Mouse (Mus musculus) yolk sac, embryonic 10.5 days (tissue): ENCODE measurements around the gene Psma3.

Source experiments
- DNase-seq: peaks from one replicate; pipeline ENCODE4 v3.0.0-alpha.2; 2017; ENCODE audit warnings: low spot score

The Psma3 gene

DNA sequence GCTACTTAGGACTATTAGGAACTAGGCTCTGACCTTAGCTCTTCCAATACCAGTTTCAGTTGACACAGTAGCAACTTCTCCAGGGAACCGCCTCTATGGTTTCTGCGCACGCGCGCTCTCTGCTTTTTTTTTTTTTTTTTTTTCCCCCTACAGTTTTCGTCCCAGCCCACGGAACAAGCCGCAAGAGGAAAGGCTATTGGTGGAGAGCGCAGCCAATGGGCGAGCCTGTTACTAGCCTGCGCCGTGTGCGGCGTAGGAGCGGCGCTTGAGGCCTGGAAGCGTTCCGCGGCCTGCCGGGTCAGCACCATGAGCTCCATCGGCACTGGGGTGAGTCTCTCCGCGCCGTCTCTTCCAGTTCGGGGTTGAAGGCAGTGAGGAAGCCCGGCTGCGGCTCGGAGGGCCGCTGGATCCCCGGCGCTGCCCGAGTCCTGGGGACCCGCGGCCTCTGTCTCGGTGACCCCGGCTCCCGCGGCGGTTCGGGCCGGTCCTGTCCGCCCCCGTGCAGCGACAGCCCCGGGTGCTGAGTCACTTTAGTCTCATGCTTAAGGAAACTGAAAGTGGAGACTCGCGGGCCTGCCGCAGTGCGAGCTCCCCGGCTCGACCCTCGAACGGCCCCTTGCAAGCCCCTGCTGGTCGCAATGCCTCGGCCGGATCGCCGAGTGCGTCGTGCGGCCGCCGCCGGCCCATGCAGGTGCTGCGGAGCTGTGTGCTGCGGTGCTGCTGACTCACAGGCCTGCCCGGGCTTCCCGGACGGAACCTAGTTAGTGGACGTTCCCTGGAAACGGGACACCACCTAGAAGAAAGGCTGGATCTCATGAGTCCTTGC, at the start of gene Psma3:
Psma3 (plus strand) TSS at position 181 of the 826 bp plus-strand sequence.
- DNase-seq = peak; percentile 92

DNA sequence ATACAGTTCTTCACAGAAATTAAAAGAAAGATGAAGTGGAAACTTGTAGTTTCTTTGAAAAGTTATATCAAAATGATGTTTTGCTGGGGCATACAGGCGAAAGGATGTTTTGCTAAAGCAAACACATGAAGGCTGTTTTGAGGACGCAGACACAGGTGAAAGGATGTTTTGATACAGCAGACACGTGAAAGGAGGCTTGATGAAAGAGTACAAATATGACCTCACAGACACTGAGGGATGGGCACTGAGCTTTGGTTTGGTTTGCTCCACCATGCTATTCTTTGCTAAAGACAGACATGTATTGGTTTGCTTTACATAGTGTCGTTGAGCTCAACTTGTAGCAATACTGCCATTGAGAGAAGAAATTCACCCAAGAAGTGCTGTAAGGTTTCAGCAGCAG, 44.6 kb upstream of the Psma3 start:
- DNase-seq = no peak

DNA sequence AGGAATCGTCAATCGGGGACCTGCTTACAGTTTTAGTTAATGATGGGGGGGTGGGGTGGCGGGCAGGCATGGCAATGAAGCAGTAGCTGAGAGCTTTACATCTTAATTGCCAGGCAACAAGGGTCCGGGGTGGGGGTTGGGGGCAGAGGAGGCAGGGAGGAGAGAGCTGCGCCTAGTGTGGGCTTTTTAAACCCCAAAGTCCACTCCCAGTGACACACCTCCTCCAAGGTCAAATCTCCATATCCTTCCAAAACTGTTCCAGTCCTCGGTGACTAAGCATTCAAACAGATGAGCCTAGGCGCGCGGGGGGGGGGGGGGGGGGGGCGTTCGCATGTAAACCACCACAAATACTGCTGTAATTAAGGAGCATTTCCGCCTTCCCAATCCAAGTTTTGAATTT, 37.3 kb upstream of the Psma3 start:
- no peak for DNase-seq

DNA sequence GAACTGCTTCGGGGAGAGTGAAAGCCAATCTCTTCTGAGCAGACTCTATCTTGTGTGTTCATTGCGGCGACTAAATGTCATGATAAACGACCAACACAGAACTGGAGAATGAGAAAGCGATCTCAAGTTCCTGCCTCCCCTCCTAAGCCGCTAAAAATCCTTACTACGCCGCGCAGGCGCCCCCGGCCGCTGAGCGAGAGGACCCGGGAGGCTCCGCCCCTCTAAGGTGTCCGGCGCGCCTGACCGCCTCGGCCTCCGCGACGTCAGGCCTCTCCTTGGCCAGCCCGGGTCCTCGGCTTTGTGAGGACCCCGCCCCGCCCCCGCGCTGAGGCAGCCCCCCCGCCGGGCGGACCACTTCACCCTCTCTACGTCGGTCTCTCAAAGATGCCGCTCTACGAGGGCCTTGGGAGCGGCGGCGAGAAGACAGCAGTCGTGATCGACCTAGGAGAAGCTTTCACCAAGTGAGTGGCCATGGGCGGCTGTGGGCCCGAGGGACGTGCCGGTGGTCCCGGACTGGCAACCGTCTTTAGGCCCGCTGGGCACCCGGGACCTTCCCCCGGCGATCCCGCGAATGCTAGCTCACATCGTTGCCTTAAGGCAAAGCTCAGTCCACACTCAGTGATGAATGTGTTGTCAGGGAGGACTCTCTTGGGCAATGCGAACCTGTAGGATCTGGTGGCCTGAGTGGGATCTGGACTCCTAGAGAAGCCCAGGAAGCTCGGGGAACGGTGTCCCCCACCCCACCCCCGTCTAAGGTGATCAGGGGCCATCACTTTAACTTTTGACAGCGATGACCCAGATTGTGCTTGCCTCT, 36.6 kb upstream of the Psma3 start, which contains the start of gene Actr10:
Actr10 (plus strand) TSS at position 287 of the 814 bp plus-strand sequence.
- DNase-seq = peak; percentile 90

DNA sequence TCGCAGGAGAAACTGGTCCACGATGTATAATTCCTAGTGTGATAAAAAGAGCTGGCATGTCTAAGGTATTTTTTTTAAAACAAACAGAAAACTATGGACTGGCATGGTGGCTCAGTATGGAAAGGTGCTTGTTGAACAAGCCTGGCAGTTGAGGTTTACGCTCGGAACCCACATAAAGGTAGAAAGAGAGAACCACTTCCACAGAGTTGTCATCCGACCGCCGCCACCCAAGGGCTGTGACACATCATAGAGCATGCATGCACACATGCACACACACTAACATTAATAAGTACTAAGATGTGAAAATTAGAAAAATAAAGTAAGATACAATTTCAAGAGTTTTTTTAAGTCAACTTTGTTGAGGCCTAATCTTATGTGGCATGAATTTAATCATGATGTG, 33.6 kb upstream of the Psma3 start:
- no peak for DNase-seq

DNA sequence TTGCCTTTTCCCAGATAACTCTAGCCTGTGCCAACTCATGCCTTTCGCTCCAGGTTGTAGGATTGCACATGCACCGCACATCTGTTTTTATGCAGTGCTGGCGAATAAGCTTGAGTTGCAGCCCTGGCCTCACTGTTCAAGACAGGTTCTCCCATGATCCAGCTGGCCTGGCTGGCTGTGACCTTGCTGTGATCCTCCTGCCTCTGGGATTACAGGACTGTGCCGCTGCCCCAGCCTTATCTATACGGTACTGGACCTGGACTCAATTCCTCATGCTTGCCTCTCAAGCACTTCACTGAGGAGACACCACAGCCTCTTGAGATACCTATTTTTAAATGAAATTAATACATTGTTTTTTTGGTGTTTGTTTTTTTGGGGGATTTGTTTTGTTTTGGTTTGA, 30.2 kb upstream of the Psma3 start:
- no peak for DNase-seq

DNA sequence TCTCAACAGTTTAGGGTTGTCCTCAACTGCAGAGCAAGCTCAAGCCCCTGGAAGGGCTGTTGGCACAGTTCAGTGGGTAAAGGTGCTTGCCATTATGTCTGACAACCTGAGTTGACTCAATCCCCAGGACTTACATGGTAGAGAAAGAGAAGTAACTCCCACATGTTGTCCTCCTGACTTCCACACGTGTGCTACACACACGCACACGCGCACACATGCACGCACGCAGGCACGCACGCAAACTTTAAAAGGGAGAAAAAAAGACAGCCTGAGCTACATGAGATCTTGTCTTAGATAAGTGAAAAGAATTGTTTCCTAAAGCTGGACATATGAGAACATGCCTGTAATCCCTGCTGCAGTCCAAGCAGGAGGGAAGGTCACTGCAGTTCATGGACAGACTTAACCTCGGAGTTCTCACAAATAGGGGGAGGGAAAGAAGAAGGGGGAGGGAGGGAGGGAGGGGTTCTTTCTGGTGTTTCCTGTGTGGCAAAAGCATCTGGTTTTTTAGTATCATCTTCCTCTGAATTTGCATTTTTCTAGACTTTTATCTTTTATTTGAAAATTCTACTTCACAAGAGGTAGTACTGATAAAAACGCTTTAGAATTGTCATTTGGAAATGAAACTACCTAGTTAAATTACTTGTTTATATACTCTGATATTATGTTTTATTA, 27.7 kb upstream of the Psma3 start:
- DNase-seq = no peak

DNA sequence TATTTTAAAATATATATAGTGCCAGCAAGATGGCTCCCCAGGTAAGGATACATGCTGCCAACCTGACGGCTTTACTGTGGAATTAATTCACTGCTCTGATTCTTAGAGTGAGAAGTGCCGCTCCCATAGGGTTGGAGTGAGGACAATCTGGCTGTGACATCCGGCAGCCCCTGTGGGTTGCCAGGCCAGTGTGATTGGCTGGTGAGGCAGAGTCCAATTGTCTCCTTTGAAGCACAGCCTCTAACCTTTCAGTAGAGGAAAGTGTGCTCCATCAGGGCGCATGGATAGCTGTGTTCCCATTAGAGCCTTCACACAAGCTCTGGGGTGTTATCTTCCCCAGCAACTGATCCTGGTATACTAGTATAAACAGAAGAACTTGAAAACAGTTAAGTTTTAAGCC, 15.8 kb upstream of the Psma3 start:
- DNase-seq = no peak

DNA sequence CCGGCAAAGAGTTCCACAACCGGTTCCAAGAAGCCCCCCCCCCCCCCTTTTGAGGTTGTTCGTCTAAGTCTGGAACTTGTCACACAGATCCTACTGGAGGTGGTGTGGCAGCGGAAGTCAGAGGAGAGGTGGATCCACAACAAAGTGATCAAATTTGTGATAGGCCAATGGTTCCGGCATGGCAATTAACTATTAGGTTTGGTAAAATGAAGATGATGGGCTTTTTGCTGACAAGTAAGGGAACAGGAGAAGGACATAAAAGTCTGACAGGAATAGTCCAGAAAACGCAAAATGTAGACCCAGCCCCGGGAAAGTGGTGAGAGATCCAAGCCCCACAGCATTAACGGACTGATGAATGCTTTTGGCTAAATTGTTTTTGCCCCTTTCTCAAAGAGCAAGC, 6.8 kb upstream of the Psma3 start:
- no peak for DNase-seq

DNA sequence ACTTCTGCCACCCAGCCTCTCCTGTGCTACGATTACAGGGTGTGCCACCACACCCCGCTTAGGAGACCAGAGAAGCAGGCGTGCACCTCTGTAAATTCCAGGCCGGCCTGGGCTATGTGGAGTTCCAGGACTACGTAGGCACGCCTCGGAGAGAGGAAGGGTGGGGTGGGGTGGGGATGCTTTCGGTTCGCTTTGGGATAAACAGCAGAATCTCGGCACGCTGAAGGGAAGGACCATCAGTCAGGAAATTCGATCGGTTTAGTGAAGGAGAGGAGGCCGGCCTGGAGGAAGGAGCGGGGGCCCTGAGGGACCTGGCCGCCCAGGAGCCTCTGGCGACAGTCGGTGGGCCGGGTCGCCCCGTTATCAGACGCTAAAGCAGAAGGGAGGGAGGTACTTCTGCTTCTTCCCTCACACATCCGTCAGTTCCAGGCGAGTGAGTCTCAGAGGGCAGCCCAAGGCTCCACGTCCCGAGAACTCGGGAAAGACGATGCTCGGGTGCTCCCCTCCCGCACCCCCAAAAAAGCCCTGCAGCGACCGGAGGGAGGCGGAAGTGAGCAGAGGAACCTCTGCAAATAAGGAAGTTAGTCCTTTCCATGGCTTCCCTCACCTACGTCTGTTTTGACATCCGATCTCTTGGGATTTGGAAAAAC, 6.2 kb upstream of the Psma3 start:
- DNase-seq = peak; percentile 86

DNA sequence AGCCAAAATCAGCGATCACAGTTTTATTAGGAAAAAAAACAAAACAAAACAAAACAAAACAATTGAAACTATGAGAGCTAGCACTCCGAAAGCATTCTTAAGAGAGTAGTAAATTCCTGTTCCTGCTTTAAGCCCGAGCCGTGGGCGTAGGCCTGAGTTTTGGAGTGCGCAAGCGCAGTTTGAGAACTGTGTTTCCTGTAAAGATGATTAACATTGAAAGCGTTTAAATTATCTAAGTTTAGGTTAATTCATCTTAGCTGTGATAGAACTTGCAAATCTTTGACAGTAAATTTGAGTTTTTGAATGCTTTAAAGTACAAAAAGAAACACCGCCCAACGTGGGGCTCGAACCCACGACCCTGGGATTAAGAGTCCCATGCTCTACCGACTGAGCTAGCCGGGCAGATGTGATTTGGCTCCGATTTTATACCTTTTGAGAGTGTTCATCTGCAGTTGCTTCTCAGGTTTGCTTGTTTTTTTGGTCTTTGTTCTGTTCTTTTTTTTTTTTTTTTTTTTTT, 5.6 kb upstream of the Psma3 start:
- DNase-seq = peak; percentile 87

DNA sequence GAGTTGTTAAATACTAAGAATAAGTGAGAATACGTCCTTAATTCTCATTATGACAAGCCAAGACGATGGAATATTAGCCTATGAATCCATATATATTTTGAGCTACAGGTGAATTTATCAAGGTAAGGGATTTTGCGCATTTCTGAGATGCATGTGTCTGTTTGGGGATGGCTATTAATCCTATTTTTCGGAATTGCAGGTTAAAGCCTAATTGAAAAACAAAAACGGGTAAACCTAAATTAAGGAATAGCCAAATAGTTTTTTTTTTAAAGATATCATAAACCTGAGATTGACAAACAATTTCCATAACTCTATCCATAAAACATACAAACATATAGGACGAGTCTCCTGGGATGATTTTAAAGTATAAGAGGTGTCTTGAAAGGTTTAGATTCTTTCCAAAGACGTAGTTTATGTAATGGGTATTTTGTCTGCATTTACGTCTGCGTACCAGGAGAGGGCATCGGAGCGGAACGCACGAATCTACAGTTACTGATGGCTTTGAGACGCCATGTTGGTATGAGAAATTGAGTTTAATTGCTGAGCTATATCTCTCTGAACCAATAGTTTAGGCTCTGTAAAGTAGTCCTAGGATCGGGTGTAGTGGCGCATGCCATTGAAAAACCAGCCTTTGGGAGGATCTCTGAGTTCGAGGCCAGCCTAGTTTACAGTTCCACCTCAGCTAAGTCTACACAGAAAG, 4.8 kb upstream of the Psma3 start:
- DNase-seq = peak; percentile 50

DNA sequence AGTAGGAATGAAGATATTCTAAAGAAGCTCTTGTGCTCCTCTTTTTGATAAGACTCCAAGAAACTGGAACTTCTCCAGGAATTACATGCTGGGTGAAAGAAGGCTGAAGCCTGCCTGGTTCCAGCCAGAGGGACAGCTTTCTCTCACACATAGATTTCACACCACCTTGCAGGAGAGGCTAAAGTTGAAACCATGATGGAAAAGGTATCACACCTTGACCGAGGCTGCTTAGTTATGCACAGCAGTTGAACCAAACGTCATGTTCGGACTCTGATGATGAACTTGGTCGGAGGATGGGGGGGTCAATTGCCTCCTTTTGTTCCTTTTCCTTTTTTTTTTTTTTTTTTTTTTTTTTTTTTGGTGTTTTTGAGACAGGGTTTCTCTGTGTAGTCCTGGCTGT, 590 bp upstream of the Psma3 start:
- no peak for DNase-seq

DNA sequence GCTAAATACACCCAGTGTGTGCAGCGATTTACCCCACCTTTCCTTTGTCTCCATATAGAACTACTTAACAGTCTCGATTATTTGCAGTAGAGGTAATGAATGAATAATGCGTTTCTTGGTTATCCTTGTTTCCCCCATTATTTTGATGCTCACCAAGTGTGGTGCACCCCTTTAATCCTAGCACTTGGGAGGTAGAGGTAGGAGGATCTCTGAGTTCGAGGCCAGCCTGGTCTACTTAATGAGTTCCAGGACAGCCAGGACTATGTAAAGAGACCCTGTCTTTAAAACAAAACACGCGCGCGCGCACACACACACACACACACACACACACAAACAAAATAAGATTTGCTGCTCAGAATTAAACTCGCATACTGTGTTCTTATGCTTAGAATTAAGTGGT, 985 bp downstream of the Psma3 start:
- no peak for DNase-seq

DNA sequence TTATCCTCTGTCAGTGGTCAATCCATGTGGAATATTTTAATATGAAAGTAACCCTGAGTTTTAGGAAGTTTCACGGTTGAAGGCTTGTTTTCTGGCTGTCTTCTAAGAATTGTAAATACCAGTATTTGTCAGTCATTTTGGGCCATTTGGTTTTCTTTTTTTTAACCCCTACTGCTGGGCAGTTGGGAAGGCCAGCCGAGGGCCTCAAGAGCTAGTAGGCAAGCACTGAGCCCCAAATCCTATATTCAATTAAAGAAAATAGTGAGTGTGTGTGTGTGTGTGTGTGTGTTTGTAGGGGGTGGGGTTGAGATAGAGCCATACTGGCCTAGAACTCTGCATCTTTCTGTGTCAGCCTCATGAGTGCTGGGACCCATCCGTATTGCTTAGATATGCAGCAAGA, 1.5 kb downstream of the Psma3 start:
- no peak for DNase-seq

DNA sequence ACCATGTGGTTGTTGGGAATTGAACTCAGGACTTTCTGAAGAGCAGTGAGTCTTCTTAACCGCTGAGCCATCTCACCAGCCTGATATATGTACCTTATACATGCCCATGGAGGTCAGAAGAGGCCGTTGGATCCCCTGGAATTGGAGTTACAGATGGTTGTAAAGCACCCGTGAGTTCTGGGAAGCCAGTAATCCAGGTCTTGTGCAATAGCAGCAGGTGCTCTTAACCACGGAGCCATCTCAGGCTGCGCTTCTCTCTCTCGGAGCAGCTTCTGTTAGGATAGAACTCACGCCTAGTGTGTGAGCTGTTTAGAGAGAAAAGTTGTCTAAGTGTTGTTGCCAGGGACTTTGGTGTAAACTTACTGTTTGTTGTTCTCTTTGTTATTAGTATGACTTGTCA, 3.9 kb downstream of the Psma3 start:
- peak; percentile 60 for DNase-seq

DNA sequence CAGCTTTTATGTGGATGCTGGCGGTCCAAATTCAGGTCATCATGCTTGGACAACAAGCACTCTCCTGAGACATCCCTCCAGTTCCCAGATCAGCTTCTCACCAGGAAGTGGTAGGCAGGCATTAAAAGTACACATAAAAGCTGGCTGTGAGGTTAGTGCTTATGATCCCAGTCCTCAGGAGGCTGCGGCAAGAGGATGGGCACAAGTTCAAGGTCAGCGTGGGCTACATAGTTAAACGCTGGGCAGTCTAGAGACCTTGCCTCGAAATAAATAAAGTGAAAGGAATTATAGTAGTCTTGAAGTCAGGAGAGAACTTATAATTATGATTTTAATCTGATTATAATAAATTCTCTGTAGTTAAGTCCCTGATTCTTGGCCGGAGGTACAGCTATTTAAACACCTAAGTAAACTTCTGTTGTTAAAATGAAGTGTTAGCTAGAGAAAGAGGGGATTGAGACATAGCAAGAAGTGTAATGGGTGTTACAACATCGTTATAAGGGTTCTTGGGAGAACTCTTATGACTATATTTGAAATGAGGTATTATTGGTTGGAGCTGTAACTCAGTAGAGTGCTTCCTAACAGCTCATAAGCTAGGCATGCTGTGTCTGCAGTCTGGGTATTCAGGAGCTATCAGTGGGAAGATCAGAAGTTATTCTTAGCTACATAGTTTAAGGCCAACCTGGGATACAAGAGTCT, 10.6 kb downstream of the Psma3 start:
- DNase-seq = no peak

DNA sequence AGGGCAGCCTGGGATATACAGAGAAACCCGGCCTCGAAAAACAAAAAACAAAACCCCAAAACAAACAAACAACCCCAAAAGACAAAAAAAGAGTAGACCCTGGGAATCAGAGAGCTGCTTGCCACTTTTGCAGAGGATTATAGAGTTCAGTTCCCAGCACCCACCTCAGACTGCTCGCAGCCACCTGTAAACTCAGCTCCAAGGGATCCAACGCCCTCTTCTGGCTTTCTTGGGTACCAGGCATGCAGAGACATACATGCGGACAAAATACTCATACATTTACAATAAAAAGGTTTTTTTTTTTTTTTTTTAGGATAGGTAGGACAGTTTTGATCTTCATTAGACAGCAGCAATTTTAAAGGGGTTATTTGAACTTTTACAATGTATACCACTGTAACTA, 22.8 kb downstream of the Psma3 start:
- no peak for DNase-seq

DNA sequence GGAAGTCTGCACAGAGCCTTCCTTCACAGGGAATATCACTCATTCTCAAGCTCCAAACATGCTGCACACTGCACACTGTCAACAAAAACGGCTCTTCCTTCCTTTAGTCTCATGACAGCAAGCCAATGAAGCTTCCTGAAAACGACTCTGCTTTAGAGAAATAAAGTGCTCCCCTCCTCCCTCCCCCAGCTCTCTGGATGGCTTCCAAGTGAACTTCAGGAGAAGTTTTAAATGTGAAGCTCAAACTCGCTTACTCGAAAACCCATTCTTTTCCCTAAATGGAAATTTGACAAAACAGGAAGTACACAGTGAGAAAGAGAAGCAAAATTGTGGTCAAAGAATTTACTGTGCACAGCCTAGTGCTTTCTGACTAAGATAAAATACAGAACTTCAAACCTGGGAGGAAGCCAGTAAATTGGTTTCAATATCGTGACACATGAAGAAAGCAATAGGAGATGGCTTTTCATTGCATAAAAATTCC, 25.0 kb downstream of the Psma3 start:
- no peak for DNase-seq

DNA sequence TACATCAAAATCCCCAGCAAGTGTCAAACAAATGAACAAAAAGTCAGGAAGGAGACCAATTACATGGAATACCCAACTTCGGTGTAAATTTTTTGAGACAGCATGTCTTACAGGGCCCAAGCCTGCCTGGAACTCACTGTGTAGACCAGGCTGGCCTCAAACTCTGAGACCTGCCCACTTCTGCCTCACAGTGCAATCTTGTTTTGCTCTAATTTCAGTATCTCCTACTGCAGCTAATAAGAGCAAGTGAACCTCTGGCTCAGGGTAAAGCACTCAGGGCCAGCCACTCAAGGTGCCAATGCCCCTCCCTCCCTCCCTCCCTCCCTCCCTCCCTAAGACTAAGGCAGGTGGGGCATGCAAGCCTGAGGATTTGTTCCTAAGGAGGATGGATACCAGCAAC, 25.9 kb downstream of the Psma3 start:
- no peak for DNase-seq

DNA sequence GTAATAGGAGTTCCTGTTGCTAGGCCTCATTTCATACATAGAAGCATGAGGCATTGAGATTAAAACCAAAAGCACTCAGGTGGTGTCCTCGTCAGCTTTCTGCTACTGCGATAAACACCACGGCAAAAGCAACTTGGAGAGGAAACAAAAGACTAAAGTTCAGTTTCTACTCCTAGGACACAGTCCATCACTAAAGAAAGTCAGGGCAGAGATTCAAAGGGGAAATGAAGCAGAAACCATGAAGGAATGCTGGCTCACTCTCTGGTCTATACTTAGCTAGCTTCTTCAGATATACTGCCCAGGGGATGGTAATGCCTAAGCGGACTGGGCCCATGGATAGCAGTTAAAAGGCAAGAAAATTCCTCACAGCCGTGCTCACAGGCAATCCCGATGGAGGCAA, 27.0 kb downstream of the Psma3 start:
- peak; percentile 29 for DNase-seq
